Mouse (Mus musculus): ENCODE measurements around the gene Sf3a2.

Sf3a2 gene

GRCm38 (mm10) chr10:80798150-80799006 is at the start of gene Sf3a2, which contains the start of gene Plekhj1:
Sf3a2 (plus strand) TSS chr10:80798198.
Plekhj1 (minus strand) TSS chr10:80798626.
- DNase-seq: peak; percentile 97

- DNase-seq: no peak
These were observed 49.4 kb upstream of the Sf3a2 start for GRCm38 (mm10) chr10:80748609-80749008.

GRCm38 (mm10) chr10:80751188-80751832 is 46.7 kb upstream of the Sf3a2 start:
- DNase-seq: peak; percentile 85

- DNase-seq: no peak
These were observed 45.8 kb upstream of the Sf3a2 start for GRCm38 (mm10) chr10:80752079-80752625.

GRCm38 (mm10) chr10:80754594-80755290 is 43.3 kb upstream of the Sf3a2 start, which contains the start of gene Dot1l:
Dot1l (plus strand) TSS chr10:80755206.
- peak; percentile 96 for DNase-seq

GRCm38 (mm10) chr10:80755291-80756015 is 42.5 kb upstream of the Sf3a2 start:
- DNase-seq: no peak

GRCm38 (mm10) chr10:80756099-80756498 is 41.9 kb upstream of the Sf3a2 start:
- no peak for DNase-seq

- DNase-seq: no peak
These were observed 41.5 kb upstream of the Sf3a2 start for GRCm38 (mm10) chr10:80756509-80756908.

- DNase-seq: peak; percentile 63
These were observed 41.0 kb upstream of the Sf3a2 start for GRCm38 (mm10) chr10:80756967-80757366.

GRCm38 (mm10) chr10:80757717-80758116 is 40.3 kb upstream of the Sf3a2 start:
- DNase-seq: peak; percentile 87

- no peak for DNase-seq
These were observed 39.3 kb upstream of the Sf3a2 start for GRCm38 (mm10) chr10:80758651-80759050.

GRCm38 (mm10) chr10:80760596-80761524 is 37.1 kb upstream of the Sf3a2 start:
- DNase-seq: no peak

- DNase-seq: no peak
These were observed 36.2 kb upstream of the Sf3a2 start for GRCm38 (mm10) chr10:80761821-80762220.

GRCm38 (mm10) chr10:80763502-80763901 is 34.5 kb upstream of the Sf3a2 start:
- DNase-seq: no peak

- DNase-seq: no peak
These were observed 32.3 kb upstream of the Sf3a2 start for GRCm38 (mm10) chr10:80765746-80766145.

GRCm38 (mm10) chr10:80766161-80766815 is 31.7 kb upstream of the Sf3a2 start:
- no peak for DNase-seq

- no peak for DNase-seq
These were observed 29.6 kb upstream of the Sf3a2 start for GRCm38 (mm10) chr10:80768365-80768764.

GRCm38 (mm10) chr10:80773816-80774215 is 24.2 kb upstream of the Sf3a2 start:
- DNase-seq: no peak

- DNase-seq: peak; percentile 94
These were observed 23.4 kb upstream of the Sf3a2 start for GRCm38 (mm10) chr10:80774549-80774948.

GRCm38 (mm10) chr10:80774981-80775380 is 23.0 kb upstream of the Sf3a2 start:
- no peak for DNase-seq

GRCm38 (mm10) chr10:80775731-80776130 is 22.3 kb upstream of the Sf3a2 start:
- no peak for DNase-seq
